Mouse (Mus musculus): ENCODE results near the gene March6. TPM values are rescaled to one million over a fixed set of nuclear protein-coding genes. Genes with fewer than 3 reads are reported as not detected.

March6 gene
- polyA plus RNA-seq, 1 experiment from 2014 or later = 72.3 TPM

GRCm38 (mm10) chr15:31502313-31502712 is 28.5 kb downstream of the March6 start:
- Histone ChIP-seq H3K4me1 (no peaks in the 10 kb centered on the region), H3K4me2 (replicated peaks) (no peak overlapping the region), H3K4me3 (no peak overlapping the region), H3K36me3 (peaks cover 44% of the 10 kb centered on the region), H3K9me3 (no peaks in the 10 kb centered on the region), H3K9ac (replicated peaks) (no peak overlapping the region), H3K27me3 (no peaks in the 10 kb centered on the region), H3K27ac (replicated peaks) (no peak overlapping the region)
- no peak for ATAC-seq (ENCODE audit: low FRiP score, low read depth)
- WGBS = 85% methylated on average over 1 of the region's 1 CpGs

GRCm38 (mm10) chr15:31494803-31495202 is 36.0 kb downstream of the March6 start:
- Histone ChIP-seq H3K27ac (replicated peaks) (no peak overlapping the region), H3K9me3 (no peaks in the 10 kb centered on the region), H3K4me3 (no peak overlapping the region), H3K27me3 (no peaks in the 10 kb centered on the region), H3K4me1 (no peaks in the 10 kb centered on the region), H3K36me3 (peaks cover 61% of the 10 kb centered on the region), H3K4me2 (replicated peaks) (no peak overlapping the region), H3K9ac (replicated peaks) (no peak overlapping the region)
- 90% methylated on average over 9 of the region's 9 CpGs for WGBS
- ATAC-seq (ENCODE audit: low FRiP score, low read depth) = no peak

- H3K36me3 ChIP-seq = peaks cover 57% of the 10 kb centered on the region
- H3K9me3 ChIP-seq = no peaks in the 10 kb centered on the region
- no peak overlapping the region for H3K9ac ChIP-seq (replicated peaks)
- H3K4me3 ChIP-seq = no peak overlapping the region
- no peaks in the 10 kb centered on the region for H3K4me1 ChIP-seq
- WGBS = 80% methylated on average over 3 of the region's 3 CpGs
- ATAC-seq (ENCODE audit: low FRiP score, low read depth) = no peak
- no peaks in the 10 kb centered on the region for H3K27me3 ChIP-seq
- H3K4me2 ChIP-seq (replicated peaks) = no peak overlapping the region
- H3K27ac ChIP-seq (replicated peaks) = no peak overlapping the region
Measured at GRCm38 (mm10) chr15:31494310-31494709, 36.5 kb downstream of the March6 start.

- H3K9me3 ChIP-seq = no peaks in the 10 kb centered on the region
- ATAC-seq (ENCODE audit: low FRiP score, low read depth) = peak; percentile 91
- H3K4me1 ChIP-seq = peaks cover 9% of the 10 kb centered on the region; the same call in 1 of the 2 replicates
- peak overlapping the region; percentile 67 for H3K27ac ChIP-seq (replicated peaks)
- H3K36me3 ChIP-seq = peaks cover 32% of the 10 kb centered on the region; the same call in 1 of the 2 replicates
- no peak overlapping the region for H3K4me2 ChIP-seq (replicated peaks)
- H3K4me3 ChIP-seq = no peak overlapping the region
- H3K9ac ChIP-seq (replicated peaks) = no peak overlapping the region
- WGBS = 9% methylated on average over 2 of the region's 2 CpGs
- no peaks in the 10 kb centered on the region for H3K27me3 ChIP-seq
Measured at GRCm38 (mm10) chr15:31487407-31487806, 43.4 kb downstream of the March6 start.

GRCm38 (mm10) chr15:31476678-31477077 is 54.2 kb downstream of the March6 start:
- H3K4me1 ChIP-seq = no peaks in the 10 kb centered on the region
- ATAC-seq (ENCODE audit: low FRiP score, low read depth) = no peak
- peaks cover 69% of the 10 kb centered on the region for H3K36me3 ChIP-seq
- no peaks in the 10 kb centered on the region for H3K27me3 ChIP-seq
- no peak overlapping the region for H3K9ac ChIP-seq (replicated peaks)
- no peaks in the 10 kb centered on the region for H3K9me3 ChIP-seq
- H3K4me3 ChIP-seq = no peak overlapping the region
- no peak overlapping the region for H3K27ac ChIP-seq (replicated peaks)
- 92% methylated on average over 1 of the region's 1 CpGs for WGBS
- no peak overlapping the region for H3K4me2 ChIP-seq (replicated peaks)

GRCm38 (mm10) chr15:31472645-31473574 is 57.9 kb downstream of the March6 start:
- 71% methylated on average over 4 of the region's 4 CpGs for WGBS
- no peak overlapping the region for H3K9ac ChIP-seq (replicated peaks)
- H3K36me3 ChIP-seq = peaks cover 57% of the 10 kb centered on the region
- no peak overlapping the region for H3K4me3 ChIP-seq
- no peak for ATAC-seq (ENCODE audit: low FRiP score, low read depth)
- H3K9me3 ChIP-seq = no peaks in the 10 kb centered on the region
- peak overlapping the region; percentile 20; the same call in 1 of the 2 replicates for H3K27ac ChIP-seq (replicated peaks)
- H3K4me1 ChIP-seq = no peaks in the 10 kb centered on the region
- no peak overlapping the region for H3K4me2 ChIP-seq (replicated peaks)
- H3K27me3 ChIP-seq = no peaks in the 10 kb centered on the region

GRCm38 (mm10) chr15:31471529-31471928 is 59.3 kb downstream of the March6 start:
- Histone ChIP-seq H3K36me3 (peaks cover 58% of the 10 kb centered on the region), H3K4me2 (replicated peaks) (no peak overlapping the region), H3K9me3 (no peaks in the 10 kb centered on the region), H3K4me1 (no peaks in the 10 kb centered on the region), H3K4me3 (no peak overlapping the region), H3K27me3 (no peaks in the 10 kb centered on the region), H3K9ac (replicated peaks) (no peak overlapping the region), H3K27ac (replicated peaks) (no peak overlapping the region)
- WGBS = 94% methylated on average over 4 of the region's 4 CpGs
- no peak for ATAC-seq (ENCODE audit: low FRiP score, low read depth)

- H3K4me3 ChIP-seq = no peak overlapping the region
- no peak overlapping the region for H3K27ac ChIP-seq (replicated peaks)
- no peak for ATAC-seq (ENCODE audit: low FRiP score, low read depth)
- H3K36me3 ChIP-seq = peaks cover 62% of the 10 kb centered on the region
- no peaks in the 10 kb centered on the region for H3K4me1 ChIP-seq
- H3K9ac ChIP-seq (replicated peaks) = no peak overlapping the region
- no peaks in the 10 kb centered on the region for H3K27me3 ChIP-seq
- 84% methylated on average over 4 of the region's 4 CpGs for WGBS
- H3K9me3 ChIP-seq = no peaks in the 10 kb centered on the region
- no peak overlapping the region for H3K4me2 ChIP-seq (replicated peaks)
Measured at GRCm38 (mm10) chr15:31469497-31469896, 61.4 kb downstream of the March6 start.

GRCm38 (mm10) chr15:31468806-31469205 is 62.0 kb downstream of the March6 start:
- no peak overlapping the region for H3K4me3 ChIP-seq
- no peaks in the 10 kb centered on the region for H3K27me3 ChIP-seq
- H3K36me3 ChIP-seq = peaks cover 63% of the 10 kb centered on the region
- no peak overlapping the region for H3K9ac ChIP-seq (replicated peaks)
- WGBS = 97% methylated on average over 5 of the region's 5 CpGs
- no peaks in the 10 kb centered on the region for H3K9me3 ChIP-seq
- ATAC-seq (ENCODE audit: low FRiP score, low read depth) = no peak
- H3K4me2 ChIP-seq (replicated peaks) = no peak overlapping the region
- no peaks in the 10 kb centered on the region for H3K4me1 ChIP-seq
- no peak overlapping the region for H3K27ac ChIP-seq (replicated peaks)

- 100% methylated on average over 1 of the region's 1 CpGs for WGBS
- no peak overlapping the region for H3K4me2 ChIP-seq (replicated peaks)
- H3K27me3 ChIP-seq = no peaks in the 10 kb centered on the region
- peaks cover 82% of the 10 kb centered on the region for H3K36me3 ChIP-seq
- no peak overlapping the region for H3K9ac ChIP-seq (replicated peaks)
- ATAC-seq (ENCODE audit: low FRiP score, low read depth) = no peak
- H3K4me3 ChIP-seq = no peak overlapping the region
- no peaks in the 10 kb centered on the region for H3K4me1 ChIP-seq
- H3K27ac ChIP-seq (replicated peaks) = no peak overlapping the region
- H3K9me3 ChIP-seq = no peaks in the 10 kb centered on the region
Measured at GRCm38 (mm10) chr15:31466749-31467148, 64.1 kb downstream of the March6 start.

- no peak for ATAC-seq (ENCODE audit: low FRiP score, low read depth)
- H3K36me3 ChIP-seq = peaks cover 82% of the 10 kb centered on the region
- no peak overlapping the region for H3K4me2 ChIP-seq (replicated peaks)
- WGBS = 90% methylated on average over 5 of the region's 5 CpGs
- H3K9ac ChIP-seq (replicated peaks) = no peak overlapping the region
- H3K27me3 ChIP-seq = no peaks in the 10 kb centered on the region
- no peaks in the 10 kb centered on the region for H3K4me1 ChIP-seq
- H3K9me3 ChIP-seq = no peaks in the 10 kb centered on the region
- H3K27ac ChIP-seq (replicated peaks) = no peak overlapping the region
- H3K4me3 ChIP-seq = no peak overlapping the region
Measured at GRCm38 (mm10) chr15:31466295-31466694, 64.6 kb downstream of the March6 start.

GRCm38 (mm10) chr15:31465806-31466205 is 65.0 kb downstream of the March6 start:
- no peak for ATAC-seq (ENCODE audit: low FRiP score, low read depth)
- WGBS = 91% methylated on average over 2 of the region's 2 CpGs
- H3K36me3 ChIP-seq = peaks cover 84% of the 10 kb centered on the region

More at GRCm38 (mm10) chr15:31465806-31466205, 65.0 kb downstream of the March6 start:
- no peak overlapping the region for H3K4me2 ChIP-seq (replicated peaks)
- no peak overlapping the region for H3K9ac ChIP-seq (replicated peaks)
- no peak overlapping the region for H3K4me3 ChIP-seq
- H3K9me3 ChIP-seq = no peaks in the 10 kb centered on the region
- H3K27me3 ChIP-seq = no peaks in the 10 kb centered on the region
- H3K4me1 ChIP-seq = no peaks in the 10 kb centered on the region
- H3K27ac ChIP-seq (replicated peaks) = no peak overlapping the region

All from midbrain, embryonic 12.5 days (tissue).